Mouse (Mus musculus): ENCODE results near the gene Rps11.
"Not testable (repeated sequence)": the region's sequence is repeated elsewhere in the genome, so short reads cannot be mapped to it uniquely, and the experiment has no call there.

Gene Rps11

DNA sequence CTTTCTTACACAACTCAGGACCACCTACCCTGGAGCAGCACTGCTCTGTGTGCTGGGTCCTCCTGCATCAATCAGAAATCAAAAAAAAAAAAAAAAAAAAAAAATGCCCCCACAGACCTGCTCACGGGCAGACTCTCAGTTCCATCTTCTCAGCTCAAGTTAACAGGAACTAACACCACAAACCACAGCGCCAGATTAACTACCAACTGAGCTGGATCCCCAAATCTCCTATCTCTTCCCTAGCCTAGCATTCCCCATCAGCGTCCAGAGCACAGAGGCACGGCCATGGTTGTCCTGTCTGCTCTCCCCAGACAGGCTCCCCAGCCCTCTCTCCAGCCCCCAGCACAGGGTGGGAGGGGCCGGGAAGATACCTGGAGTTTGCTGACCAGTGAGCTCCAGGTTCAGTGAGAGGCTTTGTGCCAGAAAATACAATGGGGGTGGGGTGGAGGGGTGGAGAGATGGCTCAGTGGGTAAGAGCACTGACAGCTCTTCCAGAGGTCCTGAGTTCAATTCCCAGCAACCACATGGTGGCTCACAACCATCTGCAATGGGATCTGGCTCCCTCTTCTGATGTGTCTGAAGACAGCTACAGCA lies 17.1 kb downstream of the Rps11 start:
- no peak for DNase-seq

DNA sequence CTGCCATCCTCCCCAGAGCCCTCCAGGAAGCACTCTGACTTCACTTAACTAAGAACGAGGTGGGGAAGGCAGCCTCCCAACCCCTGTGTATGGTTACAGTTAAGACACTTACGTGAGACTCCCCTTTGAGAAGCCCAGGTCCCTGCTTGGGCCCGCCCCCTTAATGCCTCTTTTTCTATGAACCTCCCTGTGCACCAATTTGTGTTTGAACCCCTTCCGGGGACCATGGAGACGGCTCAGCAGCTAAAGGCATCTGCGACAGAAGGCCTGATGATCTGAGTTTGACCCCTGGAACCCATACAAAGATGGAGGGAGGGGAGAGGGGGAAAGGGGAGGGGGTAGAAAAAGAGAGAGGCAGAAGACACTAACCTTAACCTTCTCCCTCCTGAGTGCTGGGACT lies 17.8 kb downstream of the Rps11 start:
- DNase-seq = no peak

DNA sequence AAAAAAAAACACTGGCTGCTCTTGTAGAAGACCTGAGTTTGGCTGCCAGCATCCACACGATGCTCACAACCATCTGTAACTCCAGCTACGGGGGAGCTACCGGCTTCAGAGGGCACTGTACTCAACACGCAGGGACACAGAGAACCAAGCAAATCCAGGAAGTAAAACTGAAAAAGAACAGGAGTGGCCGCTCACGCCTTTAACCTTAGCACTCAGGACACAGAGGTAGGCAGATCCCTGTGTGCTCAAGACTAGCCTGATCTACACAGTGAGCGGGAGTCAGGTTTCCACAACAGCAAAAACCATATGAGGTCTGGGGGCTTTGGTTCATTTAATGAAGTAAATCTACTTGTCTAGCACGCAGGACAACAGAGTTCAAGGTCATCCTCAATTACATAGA lies 18.7 kb downstream of the Rps11 start:
- DNase-seq = no peak

GRCm38 (mm10) chr7:45104941-45105340 lies 19.3 kb downstream of the Rps11 start:
- DNase-seq = no peak

- DNase-seq = peak; percentile 95
Observed at GRCm38 (mm10) chr7:45103652-45104180, 20.5 kb downstream of the Rps11 start, which contains the start of gene Fcgrt. Fcgrt (minus strand) TSS chr7:45103851.

DNA sequence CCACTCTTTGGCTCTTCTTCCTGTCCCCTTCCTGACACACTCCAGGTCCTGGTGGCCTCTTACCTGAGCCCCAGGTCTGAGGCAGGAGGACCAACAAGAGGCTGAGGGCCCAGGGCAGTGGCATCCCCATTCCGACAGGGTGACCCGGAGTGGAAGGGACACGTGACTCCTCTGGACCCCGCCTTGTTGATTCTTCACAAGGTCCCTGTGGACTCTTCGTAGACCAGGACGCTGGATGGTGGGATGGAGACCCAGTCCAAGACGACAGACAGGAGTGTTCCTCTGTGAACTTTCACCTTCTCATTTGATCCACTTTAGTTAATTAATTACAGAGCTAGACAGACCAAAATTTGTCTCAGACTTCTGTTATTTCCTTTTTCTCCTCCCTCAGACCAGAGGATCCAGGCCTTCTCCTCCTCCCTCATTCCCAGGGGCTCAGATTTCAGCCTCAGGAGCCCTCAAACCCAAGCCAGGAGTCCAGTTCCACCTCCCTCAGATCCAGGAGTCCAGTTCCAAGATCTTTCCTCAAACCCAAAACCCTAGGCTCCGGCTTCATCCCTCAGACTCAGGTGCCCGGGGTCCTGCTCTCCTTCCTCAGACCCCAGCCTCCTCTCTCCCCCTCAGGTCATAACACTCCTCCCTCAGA lies 21.2 kb downstream of the Rps11 start:
- DNase-seq = peak; percentile 66

DNA sequence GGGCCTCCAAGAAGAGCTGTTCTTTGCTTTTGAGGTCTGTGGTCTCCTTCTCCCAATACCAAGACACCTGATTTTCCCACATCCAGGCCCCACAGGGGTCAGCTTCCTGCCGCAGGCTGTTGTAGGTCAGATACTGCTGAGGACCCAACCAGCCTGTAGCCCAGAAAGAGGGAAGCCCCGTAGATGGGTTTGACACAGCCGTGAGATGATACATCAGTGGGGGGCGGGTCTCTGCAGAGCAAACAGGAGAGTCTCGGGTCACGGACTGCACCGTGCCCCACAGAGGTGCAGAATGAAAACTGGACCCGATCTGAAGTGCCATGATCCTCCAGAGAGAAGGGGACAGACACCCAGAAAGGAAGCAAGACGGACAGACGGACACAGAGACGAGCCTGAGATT lies 21.8 kb downstream of the Rps11 start:
- no peak for DNase-seq

GRCm38 (mm10) chr7:45100046-45100445 lies 24.2 kb downstream of the Rps11 start:
- no peak for DNase-seq

GRCm38 (mm10) chr7:45098541-45099240 lies 25.5 kb downstream of the Rps11 start:
- DNase-seq = no peak

DNA sequence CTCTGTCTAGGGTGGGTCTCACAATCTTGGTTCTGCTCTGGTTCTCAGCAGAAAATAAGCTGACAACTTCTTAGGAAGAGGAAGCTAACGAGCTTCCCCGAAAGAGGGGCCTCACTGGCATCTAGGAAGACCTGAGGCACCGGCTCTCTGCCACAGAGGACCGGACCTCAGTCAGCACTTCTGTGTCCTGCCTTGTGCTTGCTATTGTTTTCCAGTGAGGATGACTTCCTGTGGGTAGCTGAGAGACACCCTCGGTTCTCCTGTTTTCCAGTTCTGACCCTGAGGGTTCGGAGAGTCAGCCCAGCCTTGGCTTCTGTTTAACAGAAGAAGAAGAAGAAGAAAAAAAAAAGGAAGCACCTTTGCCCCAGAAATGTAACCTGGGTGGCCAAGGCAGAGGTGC lies 26.8 kb downstream of the Rps11 start:
- no peak for DNase-seq

GRCm38 (mm10) chr7:45095965-45096364 lies 28.3 kb downstream of the Rps11 start:
- DNase-seq = not testable (repeated sequence)

DNA sequence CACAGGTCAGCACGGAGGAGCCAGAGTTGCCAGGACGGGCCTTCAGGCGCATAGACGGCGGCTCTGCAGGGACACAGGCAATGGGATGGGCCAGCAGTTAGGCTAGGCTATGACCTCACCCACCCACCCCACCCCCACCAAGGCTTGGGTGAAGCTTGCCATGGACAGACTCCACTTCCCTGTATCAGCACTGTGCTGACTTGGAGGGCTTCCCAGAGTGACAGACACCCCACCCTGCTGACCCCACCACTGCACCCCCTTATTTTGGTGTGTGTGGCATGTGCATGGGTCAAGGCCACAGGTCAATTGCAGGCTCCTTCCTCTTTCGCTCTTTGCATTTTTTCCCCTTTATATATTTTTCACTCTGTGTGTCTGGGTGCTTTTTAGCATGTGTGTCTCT lies 28.9 kb downstream of the Rps11 start:
- no peak for DNase-seq

DNA sequence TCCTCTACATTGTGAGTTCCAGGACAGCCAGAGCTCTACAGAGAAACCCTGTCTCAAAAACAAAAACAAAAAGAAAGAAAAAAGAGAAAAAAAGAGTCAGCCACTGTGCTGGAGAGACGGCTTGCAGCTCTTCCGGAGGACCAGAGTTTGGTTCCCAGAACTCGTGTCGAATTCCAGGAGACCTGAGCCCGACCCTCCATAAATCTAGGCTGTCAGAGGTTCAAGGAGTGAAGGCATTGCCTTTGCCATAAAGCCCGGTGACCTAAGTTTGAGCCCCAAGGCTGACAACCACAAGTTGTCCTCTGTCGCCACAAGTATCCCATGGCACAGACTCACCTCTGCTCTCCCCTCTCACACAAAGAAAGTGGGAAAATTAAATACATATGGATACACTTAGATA lies 30.1 kb downstream of the Rps11 start:
- peak; percentile 54 for DNase-seq

DNA sequence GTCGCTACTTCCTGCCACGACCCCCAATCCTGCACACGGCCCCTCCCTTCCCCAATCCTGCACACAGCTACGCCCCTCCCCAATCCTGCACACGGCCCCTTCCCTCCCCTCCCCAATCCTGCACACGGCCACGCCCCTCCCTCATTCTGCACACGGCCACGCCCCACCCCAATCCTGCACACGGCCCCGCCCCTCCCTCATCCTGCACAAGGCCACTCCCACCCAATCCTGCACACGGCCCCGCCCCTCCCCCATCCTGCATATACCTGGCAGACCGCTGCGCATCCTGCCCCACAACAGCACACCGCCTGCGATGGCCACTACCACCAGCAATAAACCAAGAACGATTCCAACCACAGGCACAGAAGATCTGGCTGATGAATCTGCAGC lies 30.7 kb downstream of the Rps11 start:
- DNase-seq = peak; percentile 56

DNA sequence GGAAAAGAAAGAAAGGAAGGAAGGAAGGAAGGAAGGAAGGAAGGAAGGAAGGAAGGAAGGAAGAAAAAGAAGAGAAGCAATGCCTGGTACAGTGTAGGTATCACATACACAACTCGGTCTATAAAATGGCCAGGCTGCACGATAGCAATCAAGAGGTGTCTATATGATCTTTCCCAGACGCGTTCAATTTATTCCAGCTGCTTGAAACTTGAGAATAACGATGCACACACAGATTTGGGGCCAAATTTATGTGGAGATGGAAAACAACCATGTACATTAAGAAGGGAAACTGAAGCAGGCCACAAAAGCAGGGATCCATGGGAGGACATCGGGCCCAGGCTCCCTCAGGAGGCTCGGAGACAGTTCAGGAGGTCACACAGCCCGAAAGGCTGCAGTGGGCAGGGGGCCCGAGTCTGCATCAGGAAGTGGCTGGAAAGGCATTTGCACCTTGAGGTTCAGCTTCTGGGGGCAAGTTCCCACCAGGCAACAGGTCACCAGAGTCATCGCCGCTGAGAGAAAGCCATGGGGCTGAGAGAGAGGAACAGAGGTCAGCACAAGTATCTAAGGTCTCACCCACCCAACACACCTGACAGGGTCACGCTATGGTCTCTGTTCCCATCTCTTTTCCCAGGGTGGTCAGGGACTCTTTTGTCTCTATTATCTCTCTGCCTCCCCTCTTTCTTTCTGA lies 31.3 kb downstream of the Rps11 start:
- DNase-seq = peak; percentile 36

- peak; percentile 95 for DNase-seq
Observed at GRCm38 (mm10) chr7:45092048-45092447, 32.2 kb downstream of the Rps11 start, which contains the start of gene Rcn3. Rcn3 (minus strand) TSS chr7:45092221.

- DNase-seq = peak; percentile 74
Observed at GRCm38 (mm10) chr7:45091001-45091990, 32.9 kb downstream of the Rps11 start.

DNA sequence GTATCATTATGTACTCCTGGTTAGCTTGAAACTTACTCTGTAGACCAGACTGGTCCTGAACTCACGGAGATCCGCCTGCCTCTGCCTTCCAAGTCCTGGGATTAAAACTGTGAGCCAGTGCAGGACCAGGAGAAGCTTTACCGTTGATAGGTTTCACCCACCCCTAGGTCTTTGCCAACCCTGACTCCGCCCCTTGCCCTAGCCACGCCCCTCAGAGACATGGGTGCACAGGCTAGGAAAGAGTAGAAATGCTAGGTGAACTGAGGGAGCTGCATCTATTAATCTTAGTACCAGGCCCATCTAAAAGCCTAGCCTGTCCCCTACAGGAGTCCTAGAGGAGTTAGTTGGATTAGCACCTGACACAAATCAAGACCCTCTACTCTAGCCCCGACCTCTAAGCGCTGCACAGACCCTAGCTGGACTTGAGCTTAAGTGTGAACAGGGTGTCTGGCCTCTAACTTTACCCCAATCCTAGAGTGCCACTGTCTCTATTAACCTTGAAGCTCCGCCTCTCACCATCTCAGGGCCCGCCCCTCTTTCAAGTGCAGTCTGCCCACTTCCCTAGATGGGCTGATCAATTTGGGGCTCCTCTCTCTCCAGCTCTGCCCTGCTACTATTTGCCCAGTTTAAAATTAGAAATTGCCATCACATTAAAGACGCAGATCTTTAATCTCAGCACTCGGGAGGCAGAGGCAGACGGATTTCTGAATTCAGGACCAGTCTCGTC lies 33.8 kb downstream of the Rps11 start:
- DNase-seq = no peak

GRCm38 (mm10) chr7:45088597-45088996 lies 35.6 kb downstream of the Rps11 start:
- no peak for DNase-seq

GRCm38 (mm10) chr7:45086084-45086483 lies 38.2 kb downstream of the Rps11 start:
- DNase-seq = no peak

DNA sequence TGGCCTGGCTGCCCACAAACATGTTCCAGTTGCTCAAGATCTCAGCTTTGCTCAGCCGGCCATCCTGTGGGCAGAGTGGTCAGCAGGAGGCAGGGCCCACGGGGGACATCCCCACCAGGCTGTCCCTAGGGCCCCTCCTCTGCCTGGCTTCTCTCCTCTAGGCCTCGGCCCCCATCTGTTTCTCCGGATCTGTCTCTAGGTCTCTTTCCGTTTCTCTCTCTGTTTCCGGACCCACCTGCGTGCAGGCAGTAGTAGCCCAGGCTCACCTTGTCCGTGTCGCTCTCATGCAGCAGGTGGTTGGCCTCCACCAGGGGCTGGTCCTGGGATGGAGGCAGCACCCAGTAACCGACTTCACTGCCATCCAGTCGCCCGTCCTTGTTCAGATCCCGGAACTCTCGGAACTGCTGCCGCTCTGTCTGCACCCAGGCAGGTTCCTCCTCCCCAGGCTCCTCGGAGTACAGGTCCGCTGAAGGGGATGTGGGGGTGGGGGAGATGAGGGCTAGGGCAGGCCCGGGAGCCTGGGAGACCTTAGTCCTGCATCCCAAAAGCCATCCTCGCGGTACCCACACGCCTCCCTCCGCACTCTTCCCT lies 40.8 kb downstream of the Rps11 start:
- DNase-seq = no peak

Data from kidney, postnatal 10 days (tissue).